Mouse (Mus musculus) lung, embryonic 16.5 days (tissue): ENCODE results near the gene Elavl4. TPM values are rescaled to one million over a fixed set of nuclear protein-coding genes. Genes with fewer than 3 reads are reported as not detected.

Source experiments
- ATAC-seq: fragments of 200-750 bp; cut with Nextera tagmentation; 2 replicates; pipeline ENCODE4 v1.8.0; 2017; ENCODE audit warnings: low read depth, mild to moderate bottlenecking, moderate library complexity
- H3K27ac ChIP-seq: fragments of 300-500 bp; sonication (generic); 2 replicates; pipeline ENCODE4 v1.5.1; 2014; ENCODE audit warnings: mild to moderate bottlenecking, control low read depth, low read length
- H3K27me3 ChIP-seq: fragments of 300-500 bp; sonication (generic); 2 replicates; pipeline ENCODE4 v1.6.1; 2014; ENCODE audit warnings: low read depth, low read length, mixed read lengths; ENCODE audit not compliant: control insufficient read depth, insufficient read depth
- H3K36me3 ChIP-seq: fragments of 300-500 bp; sonication (generic); 2 replicates; pipeline ENCODE4 v1.6.1; 2014; ENCODE audit warnings: low read length; ENCODE audit not compliant: control insufficient read depth, insufficient read depth
- H3K4me1 ChIP-seq: fragments of 300-500 bp; sonication (generic); replicated peaks from 2 replicates; pipeline ENCODE4 v1.6.1; 2014; ENCODE audit warnings: low read length, mixed read lengths; ENCODE audit not compliant: control insufficient read depth, insufficient read depth
- H3K4me2 ChIP-seq: fragments of 300-500 bp; sonication (generic); 2 replicates; pipeline ENCODE4 v1.6.1; 2014; ENCODE audit warnings: low read depth, low read length, control low read depth
- H3K4me3 ChIP-seq: fragments of 300-500 bp; sonication (generic); 2 replicates; pipeline ENCODE4 v1.5.1; 2014; ENCODE audit warnings: mild to moderate bottlenecking, low read length, control low read depth
- H3K9ac ChIP-seq: fragments of 300-500 bp; sonication (generic); 2 replicates; pipeline ENCODE4 v1.6.1; 2014; ENCODE audit warnings: low read length, control low read depth
- H3K9me3 ChIP-seq: fragments of 300-500 bp; sonication (generic); 2 replicates; pipeline ENCODE4 v1.6.1; 2016; ENCODE audit warnings: low read length; ENCODE audit not compliant: control insufficient read depth
- WGBS: fragments of 180-500 bp; shearing (Covaris S2); extraction: QIAGEN DNeasy Blood & Tissue Kit; methylation state at CpG from one replicate; pipeline ENCODE4 v1.1.7; 2014; 5-methylcytosine and 5-hydroxymethylcytosine counted together
- polyA plus RNA-seq: library from polyadenylated mRNA; unstranded; fragments of >200 nt; fragmentation: Nextera tagmentation; extraction: Ambion mirVana; gene quantifications from 2 replicates; pipeline ENCODE4 v1.2.1, GENCODE M21; 2015

The Elavl4 gene
- polyA plus RNA-seq, 1 experiment from 2014 or later = 3.0 TPM

DNA sequence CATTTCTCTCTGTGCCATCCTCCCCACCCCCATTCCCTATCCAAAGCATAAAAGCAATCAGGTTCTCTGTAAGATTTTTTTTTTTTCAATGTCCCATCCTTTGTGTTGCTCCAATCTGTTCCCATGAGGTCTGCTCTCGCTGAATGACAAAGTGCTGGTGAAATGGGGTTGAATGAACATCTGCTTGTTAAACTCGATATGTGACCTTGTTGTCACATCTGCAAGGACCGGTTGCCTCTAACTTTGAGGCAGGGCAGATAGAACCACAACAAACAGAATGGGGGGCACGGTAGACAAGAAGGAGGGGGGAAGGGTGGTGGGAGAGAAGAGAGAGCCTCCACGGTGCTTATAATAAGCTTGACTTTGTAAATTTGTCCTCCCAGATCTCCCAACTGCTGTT is 138.0 kb downstream of the Elavl4 start:
- H3K4me2 ChIP-seq = no peak overlapping the region
- 31% methylated on average over 5 of the region's 5 CpGs for WGBS
- H3K4me3 ChIP-seq = no peak overlapping the region
- H3K27me3 ChIP-seq = no peaks in the 10 kb centered on the region
- no peak overlapping the region for H3K27ac ChIP-seq
- no peaks in the 10 kb centered on the region for H3K4me1 ChIP-seq
- H3K36me3 ChIP-seq = no peaks in the 10 kb centered on the region
- H3K9ac ChIP-seq = no peak overlapping the region
- no peak for ATAC-seq
- no peaks in the 10 kb centered on the region for H3K9me3 ChIP-seq

DNA sequence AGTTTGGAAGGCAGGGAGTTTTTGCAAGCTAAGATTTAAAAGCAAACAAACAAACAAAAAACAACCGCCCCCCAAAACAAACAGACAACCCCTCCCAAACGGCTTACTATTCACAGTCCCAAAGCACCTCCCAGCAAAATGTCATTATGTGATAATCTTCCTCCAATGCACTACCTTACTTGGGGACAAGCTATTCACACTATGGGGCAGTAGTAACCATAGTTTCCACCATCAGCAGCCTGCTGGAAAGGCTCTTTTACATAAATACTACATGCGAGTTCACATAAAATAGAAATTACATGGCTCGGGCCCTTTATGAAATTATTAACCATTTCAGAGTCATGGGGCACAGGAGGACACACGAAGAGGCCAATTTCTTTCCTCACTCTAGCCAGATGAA is 141.5 kb downstream of the Elavl4 start:
- WGBS = 71% methylated on average over 5 of the region's 5 CpGs
- ATAC-seq = no peak
- H3K4me3 ChIP-seq = no peak overlapping the region
- no peaks in the 10 kb centered on the region for H3K27me3 ChIP-seq
- H3K4me2 ChIP-seq = no peak overlapping the region
- H3K9ac ChIP-seq = no peak overlapping the region
- no peaks in the 10 kb centered on the region for H3K9me3 ChIP-seq
- H3K4me1 ChIP-seq = no peaks in the 10 kb centered on the region
- H3K27ac ChIP-seq = no peak overlapping the region
- no peaks in the 10 kb centered on the region for H3K36me3 ChIP-seq

DNA sequence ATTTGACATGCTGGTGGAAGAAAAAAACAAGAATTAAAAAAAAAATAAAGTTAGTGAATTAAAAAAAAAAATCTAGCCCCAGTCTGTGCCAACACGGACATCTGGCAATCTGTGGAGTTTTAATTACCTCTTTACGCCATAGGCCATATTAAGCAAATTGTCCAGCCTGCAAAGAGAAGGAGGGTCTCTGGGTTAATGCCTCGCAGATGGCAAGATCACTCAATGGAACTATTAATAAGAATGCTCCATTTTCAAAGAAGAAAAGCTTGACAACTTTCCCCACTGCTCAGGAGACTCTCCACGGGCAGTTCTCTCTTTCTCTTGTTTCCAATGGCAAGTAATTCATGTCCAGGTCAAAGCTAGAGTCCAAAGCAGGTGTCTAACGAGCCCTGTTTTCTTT is 142.1 kb downstream of the Elavl4 start:
- H3K4me3 ChIP-seq = no peak overlapping the region
- H3K9ac ChIP-seq = no peak overlapping the region
- H3K27me3 ChIP-seq = no peaks in the 10 kb centered on the region
- no peaks in the 10 kb centered on the region for H3K9me3 ChIP-seq
- 74% methylated on average over 5 of the region's 5 CpGs for WGBS
- no peaks in the 10 kb centered on the region for H3K4me1 ChIP-seq
- H3K36me3 ChIP-seq = no peaks in the 10 kb centered on the region
- no peak for ATAC-seq
- no peak overlapping the region for H3K27ac ChIP-seq
- H3K4me2 ChIP-seq = no peak overlapping the region

DNA sequence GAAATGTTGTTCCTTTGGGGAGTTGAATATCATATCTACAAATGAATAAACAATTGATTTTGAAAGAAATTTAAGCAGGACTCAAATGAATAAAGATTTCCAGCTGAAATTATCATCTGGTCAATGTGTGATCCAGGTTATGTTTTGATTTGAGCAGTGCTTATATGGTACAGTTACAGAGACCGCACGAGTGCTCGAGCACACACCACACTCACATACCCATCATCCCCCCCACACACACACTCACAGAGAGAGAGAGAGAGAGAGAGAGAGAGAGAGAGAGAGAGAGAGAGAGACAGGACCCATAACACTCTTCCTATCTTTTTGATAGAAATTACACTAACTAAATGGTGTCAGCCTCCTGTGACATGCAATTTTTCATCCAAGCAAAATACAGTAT is 150.0 kb downstream of the Elavl4 start:
- no peaks in the 10 kb centered on the region for H3K27me3 ChIP-seq
- no peak overlapping the region for H3K27ac ChIP-seq
- 83% methylated on average over 3 of the region's 3 CpGs for WGBS
- H3K4me1 ChIP-seq = no peaks in the 10 kb centered on the region
- no peak for ATAC-seq
- H3K4me2 ChIP-seq = no peak overlapping the region
- no peak overlapping the region for H3K9ac ChIP-seq
- H3K9me3 ChIP-seq = no peaks in the 10 kb centered on the region
- no peaks in the 10 kb centered on the region for H3K36me3 ChIP-seq
- H3K4me3 ChIP-seq = no peak overlapping the region

DNA sequence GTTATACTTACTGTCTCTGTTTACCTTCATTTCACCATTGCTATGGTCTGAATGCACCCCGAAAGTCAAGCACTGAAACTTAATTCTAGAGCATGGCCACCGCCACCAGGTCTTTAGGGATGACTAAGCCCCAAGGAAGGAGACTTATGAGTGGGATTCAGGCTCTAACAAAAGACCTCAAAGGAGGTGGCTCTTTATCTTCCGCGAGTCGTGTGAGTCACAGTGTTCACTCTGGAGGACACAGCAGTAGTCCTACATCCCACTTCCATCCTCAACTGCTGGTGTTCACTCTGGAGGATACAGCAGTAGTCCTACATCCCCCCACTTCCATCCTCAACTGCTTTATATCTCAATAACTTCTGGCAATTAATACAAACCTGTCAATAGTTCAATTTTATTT is 151.8 kb downstream of the Elavl4 start:
- ATAC-seq = no peak

DNA sequence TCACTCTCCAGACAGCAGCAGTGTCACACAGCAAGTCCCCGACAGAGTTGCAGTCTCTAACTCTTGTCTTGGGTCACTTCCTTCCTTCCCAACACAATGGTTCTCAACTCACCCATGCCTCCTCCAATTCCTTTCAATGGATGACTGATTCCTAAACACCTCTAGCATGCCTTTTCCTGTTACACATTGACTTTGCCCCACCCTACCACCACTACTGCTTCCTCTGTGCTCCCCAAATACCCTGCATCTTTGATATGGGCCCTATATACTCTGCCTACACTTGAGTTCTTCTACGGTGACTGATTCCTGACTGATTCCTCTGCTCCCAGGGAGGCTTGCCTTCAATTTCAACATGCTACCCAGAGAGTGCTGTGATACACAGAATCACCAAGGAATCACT is 153.1 kb downstream of the Elavl4 start:
- no peak overlapping the region for H3K27ac ChIP-seq
- ATAC-seq = no peak
- H3K9ac ChIP-seq = no peak overlapping the region
- no peak overlapping the region for H3K4me2 ChIP-seq
- no peaks in the 10 kb centered on the region for H3K36me3 ChIP-seq
- no peaks in the 10 kb centered on the region for H3K9me3 ChIP-seq
- H3K4me1 ChIP-seq = no peaks in the 10 kb centered on the region
- WGBS = 43% methylated on average over 2 of the region's 2 CpGs
- H3K4me3 ChIP-seq = no peak overlapping the region
- H3K27me3 ChIP-seq = no peaks in the 10 kb centered on the region

More for the DNA sequence above, 151.8 kb downstream of the Elavl4 start:
- no peaks in the 10 kb centered on the region for H3K27me3 ChIP-seq
- no peak overlapping the region for H3K4me3 ChIP-seq
- no peak overlapping the region for H3K27ac ChIP-seq
- 93% methylated on average over 5 of the region's 5 CpGs for WGBS
- no peaks in the 10 kb centered on the region for H3K36me3 ChIP-seq
- no peak overlapping the region for H3K4me2 ChIP-seq
- no peak overlapping the region for H3K9ac ChIP-seq
- H3K4me1 ChIP-seq = no peaks in the 10 kb centered on the region
- no peaks in the 10 kb centered on the region for H3K9me3 ChIP-seq

DNA sequence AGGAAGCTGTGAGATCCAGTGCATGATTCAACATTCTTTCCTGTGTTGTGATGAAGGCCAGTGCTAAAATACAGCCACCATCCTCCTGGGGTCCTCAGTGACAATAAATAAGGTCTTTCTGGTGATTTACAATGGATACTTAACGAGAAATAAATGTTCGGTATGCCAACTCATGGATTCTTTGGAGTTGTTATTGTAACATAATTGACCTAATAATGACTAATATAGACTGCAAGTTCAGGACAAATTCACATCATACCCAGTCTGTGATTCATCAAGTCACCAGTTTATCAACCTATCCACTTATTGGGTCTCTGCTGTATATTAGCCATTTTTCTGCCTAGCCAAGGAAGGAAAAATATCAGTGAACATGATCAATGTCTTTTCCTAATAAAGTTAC is 174.4 kb downstream of the Elavl4 start:
- no peak overlapping the region for H3K9ac ChIP-seq
- no peaks in the 10 kb centered on the region for H3K9me3 ChIP-seq
- no peaks in the 10 kb centered on the region for H3K36me3 ChIP-seq
- no peak overlapping the region for H3K4me2 ChIP-seq
- H3K4me3 ChIP-seq = no peak overlapping the region
- ATAC-seq = no peak
- H3K27ac ChIP-seq = no peak overlapping the region
- 89% methylated on average over 2 of the region's 2 CpGs for WGBS
- H3K4me1 ChIP-seq = no peaks in the 10 kb centered on the region
- no peaks in the 10 kb centered on the region for H3K27me3 ChIP-seq

DNA sequence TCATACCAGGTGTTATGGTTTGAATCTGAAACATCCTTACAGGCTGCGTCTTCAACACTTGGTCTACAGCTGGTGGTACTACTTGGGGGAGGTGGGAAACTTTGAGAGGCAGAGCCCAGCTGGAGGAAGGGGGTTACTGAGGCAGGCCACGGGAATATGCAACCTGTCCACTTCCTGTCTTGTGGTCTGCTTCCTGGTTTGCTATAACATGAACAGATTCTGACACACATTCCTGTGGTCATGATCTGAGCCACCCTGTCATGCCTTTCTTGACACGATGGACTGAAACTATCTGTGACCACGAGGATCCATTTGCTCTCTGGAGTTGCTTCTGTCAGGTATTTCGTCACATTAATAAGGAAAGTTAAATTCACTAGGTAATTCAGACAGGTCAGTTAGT is 179.7 kb downstream of the Elavl4 start:
- ATAC-seq = no peak
- Histone ChIP-seq H3K4me3 (no peak overlapping the region), H3K9ac (no peak overlapping the region), H3K27me3 (no peaks in the 10 kb centered on the region), H3K36me3 (no peaks in the 10 kb centered on the region), H3K4me2 (no peak overlapping the region), H3K27ac (no peak overlapping the region), H3K4me1 (no peaks in the 10 kb centered on the region), H3K9me3 (no peaks in the 10 kb centered on the region)
- 62% methylated on average over 5 of the region's 5 CpGs for WGBS

DNA sequence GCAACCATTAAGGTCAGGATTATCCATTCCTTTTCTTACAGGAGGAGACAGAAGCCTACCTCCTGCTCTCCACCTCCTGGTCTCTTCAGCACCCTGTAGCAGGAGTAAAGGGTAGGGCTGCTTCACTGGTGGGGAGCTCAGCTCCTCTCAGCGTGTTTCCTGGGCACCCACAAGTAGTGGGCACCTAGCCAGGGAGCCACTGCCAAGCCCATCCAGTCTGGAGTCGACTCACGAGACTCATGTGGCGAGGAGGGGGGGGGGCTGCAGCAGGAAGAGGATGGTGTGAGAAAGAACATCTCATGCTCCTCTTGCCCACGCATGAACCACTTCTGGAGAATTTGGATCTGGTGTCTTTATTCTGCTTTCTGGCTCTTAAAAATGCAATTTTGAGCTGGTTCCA is 186.5 kb downstream of the Elavl4 start:
- Histone ChIP-seq H3K27ac (no peak overlapping the region), H3K4me1 (no peaks in the 10 kb centered on the region), H3K4me3 (no peak overlapping the region), H3K9ac (no peak overlapping the region), H3K27me3 (no peaks in the 10 kb centered on the region), H3K4me2 (no peak overlapping the region), H3K9me3 (no peaks in the 10 kb centered on the region), H3K36me3 (no peaks in the 10 kb centered on the region)
- no peak for ATAC-seq
- 67% methylated on average over 5 of the region's 5 CpGs for WGBS

DNA sequence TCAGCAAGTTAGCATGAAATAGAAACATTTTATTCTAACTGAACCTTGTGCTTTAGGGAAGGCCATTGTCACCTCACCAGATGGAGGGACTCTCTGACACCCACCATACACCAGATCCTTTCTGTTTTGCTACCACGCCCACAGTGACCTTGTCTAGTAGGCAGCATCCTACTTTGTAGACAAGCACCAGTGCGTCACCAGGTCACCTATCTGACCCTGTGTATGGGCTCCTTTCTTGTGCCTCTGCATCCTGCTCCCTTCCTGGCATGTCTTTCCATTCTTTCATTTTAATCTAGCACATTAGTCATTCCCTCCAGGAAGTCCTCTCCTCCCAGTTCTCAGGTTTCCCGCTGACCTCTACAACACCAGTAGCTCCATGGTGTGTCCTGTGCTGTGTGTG is 190.1 kb downstream of the Elavl4 start:
- H3K27me3 ChIP-seq = no peaks in the 10 kb centered on the region
- no peak overlapping the region for H3K4me3 ChIP-seq
- no peak overlapping the region for H3K27ac ChIP-seq
- H3K4me1 ChIP-seq = no peaks in the 10 kb centered on the region; the same call in 1 of the 2 replicates
- 65% methylated on average over 3 of the region's 3 CpGs for WGBS
- H3K9ac ChIP-seq = no peak overlapping the region
- no peak overlapping the region for H3K4me2 ChIP-seq
- no peak for ATAC-seq
- H3K9me3 ChIP-seq = no peaks in the 10 kb centered on the region
- no peaks in the 10 kb centered on the region for H3K36me3 ChIP-seq
